Mouse (Mus musculus): Measurements from ENCODE around the gene Gab3.
A peak's percentile ranks its signal among the peaks of the same experiment; 100 is the strongest.
"Not testable (repeated sequence)": the region's sequence is repeated elsewhere in the genome, so short reads cannot be mapped to it uniquely, and the experiment has no call there.

Gab3 gene

DNA sequence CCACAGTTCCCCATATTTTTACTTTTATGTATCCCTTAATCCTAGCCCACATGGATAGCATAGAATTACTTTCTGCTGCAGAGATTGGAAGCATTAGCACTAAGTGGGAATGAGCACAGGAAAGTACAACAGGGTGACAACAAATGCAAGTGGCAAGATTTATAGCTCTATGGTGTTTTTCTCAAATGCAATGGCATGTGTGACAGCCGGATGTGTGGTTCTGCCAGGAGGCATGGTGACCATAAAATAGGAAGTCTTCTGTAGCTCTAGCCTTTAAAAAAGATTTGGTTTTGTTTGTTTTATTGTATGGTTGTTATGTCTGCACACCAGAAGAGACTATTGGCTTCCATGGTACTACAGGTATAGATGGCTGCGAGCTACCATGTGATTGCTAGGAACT lies 50.1 kb downstream of the Gab3 start:
- ATAC-seq (ENCODE audit: low TSS enrichment) = no peak

DNA sequence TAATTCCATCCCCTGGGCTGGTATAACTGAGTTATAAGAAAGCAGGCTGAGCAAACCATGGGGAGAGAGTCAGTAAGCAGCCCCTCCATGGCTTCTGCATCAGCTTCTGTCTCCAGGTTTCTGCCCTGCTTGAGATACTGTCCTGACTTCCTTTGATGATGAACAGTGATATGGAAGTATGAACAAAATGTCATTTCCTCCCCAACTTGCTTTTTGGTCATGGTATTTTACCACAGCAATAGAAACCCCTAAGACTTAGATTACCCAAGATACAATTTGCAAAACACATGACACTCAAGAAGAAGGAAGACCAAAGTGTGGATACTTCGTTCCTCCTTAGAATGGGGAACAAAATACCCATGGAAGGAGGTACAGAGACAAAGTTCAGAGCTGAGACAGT lies 51.2 kb downstream of the Gab3 start:
- ATAC-seq (ENCODE audit: low TSS enrichment) = not testable (repeated sequence)

DNA sequence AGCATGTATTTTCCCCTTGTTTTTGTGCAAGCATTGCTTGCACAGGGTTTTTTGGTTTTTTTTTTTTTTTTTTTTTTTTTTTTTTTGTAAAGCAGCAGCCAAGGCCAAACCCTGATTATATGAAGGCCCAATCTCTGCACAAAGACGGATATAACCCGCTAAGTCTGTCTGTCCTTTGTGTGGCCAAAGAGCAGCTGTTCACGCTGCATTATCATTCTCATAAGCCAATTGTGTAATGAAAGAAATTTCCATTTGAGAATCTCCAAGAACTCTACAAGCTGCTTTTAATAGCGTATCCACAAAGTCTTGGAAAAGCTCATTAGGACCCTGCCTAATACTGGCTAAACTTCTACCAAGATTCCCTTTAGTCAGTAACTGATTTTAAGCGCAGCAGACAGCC lies 101.5 kb downstream of the Gab3 start:
- ATAC-seq (ENCODE audit: low TSS enrichment) = no peak

DNA sequence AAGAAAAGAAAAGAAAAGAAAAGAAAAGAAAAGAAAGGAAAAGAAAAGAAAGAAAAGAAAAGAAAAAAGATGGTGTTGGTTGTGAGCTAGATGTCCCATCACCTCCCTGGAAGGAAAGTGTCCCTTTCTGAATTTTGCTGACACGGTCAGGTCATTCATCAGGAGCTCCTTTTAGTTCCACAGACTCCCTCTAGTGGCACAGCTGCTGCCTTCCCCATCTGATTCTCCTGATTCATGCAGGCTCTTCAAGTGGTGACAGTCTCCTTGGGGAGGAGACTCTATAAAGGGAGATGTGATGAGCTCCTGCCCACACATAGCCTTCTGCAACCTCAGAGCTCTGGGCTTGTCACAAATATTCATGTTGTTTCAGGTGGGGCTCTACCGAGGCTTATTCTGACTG lies 122.4 kb downstream of the Gab3 start:
- peak; percentile 90 for ATAC-seq (ENCODE audit: low TSS enrichment)

DNA sequence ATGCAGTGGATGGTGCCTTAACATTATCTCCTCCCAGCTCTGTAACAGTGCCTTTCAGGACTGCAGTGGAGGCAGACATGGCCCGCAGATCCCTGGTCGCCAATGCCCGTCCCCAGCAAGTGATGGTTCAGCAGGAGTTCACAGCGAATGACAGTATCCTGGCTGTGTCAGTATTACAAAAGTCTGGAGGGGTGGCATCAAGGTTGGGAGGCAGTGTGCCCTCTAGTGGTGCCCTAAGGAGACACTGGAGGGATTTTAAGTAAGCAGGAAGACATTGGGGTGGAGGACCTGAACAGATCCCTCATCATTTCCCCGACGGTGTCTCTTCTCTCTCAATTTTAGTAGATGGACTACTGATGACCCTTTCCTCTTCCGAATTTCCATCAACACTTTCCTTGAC lies 126.1 kb downstream of the Gab3 start:
- ATAC-seq (ENCODE audit: low TSS enrichment) = not testable (repeated sequence)
